Mouse (Mus musculus) cerebellum, adult 11 months (tissue): ENCODE results near the gene Ets1.

ENCODE experiments used
- DNase-seq: peaks from one replicate; pipeline ENCODE4 v3.0.0; 2022

Gene Ets1

GRCm38 (mm10) chr9:32731787-32732186, 95.8 kb downstream of the Ets1 start:
- no peak for DNase-seq

DNA sequence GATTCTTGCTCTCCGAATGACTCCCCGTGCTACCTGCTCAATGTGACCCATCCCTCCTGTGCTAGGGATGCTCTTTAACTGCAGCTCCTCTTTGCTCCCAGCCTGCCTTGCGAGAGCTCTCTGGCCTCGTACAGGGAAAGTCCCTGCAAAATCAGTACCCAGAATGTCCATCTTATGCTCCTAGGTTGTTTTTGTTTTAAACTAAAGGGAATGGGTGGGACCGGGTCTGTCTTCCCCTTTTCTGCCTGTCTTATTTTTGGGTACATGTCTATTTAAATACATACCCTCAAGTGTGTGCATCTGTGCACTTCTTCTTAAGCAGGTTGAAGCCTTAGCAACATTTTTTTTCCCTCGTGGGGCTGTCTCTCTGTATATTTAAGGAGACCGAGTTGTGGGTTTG, 99.0 kb downstream of the Ets1 start:
- no peak for DNase-seq

DNA sequence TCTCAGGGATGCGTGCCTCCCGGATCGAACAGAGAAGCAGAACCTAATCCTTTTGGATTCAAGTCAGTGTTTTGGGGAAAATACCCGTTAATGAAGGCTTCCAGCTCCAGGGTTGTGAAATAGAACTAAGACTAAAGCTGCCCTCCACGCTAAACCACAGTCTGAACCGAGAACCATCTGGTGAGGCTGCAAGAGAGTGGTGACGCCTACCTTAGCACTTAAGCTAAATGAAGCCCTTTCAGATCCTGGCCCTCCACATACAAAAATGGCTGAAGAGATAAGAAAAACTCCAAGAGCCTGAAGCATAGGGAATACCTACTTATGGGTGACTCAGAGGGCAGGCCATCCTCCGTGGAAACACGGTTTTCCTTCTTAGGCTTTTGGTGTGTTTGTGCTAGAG, 100.0 kb downstream of the Ets1 start:
- no peak for DNase-seq

DNA sequence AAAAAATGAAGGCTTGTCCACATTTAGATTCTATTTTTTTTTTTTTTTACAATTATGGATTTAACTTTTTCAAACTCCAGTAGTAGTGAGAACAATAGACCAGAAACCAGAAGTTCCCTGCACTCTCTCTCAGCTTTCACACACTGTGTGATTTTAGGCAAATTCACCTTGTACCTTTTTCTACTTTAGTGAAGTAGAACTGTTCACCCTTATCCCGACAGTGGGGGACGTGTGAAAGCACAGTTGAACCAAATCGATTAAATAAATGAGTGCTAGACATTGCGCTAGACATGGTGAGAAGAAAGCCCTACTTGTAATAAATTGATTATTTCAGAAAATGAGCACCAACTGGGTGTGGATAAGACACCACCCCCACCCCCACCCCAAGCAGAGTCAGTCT, 104.0 kb downstream of the Ets1 start:
- no peak for DNase-seq

- DNase-seq: no peak
These were observed 104.8 kb downstream of the Ets1 start for GRCm38 (mm10) chr9:32740751-32741387.

DNA sequence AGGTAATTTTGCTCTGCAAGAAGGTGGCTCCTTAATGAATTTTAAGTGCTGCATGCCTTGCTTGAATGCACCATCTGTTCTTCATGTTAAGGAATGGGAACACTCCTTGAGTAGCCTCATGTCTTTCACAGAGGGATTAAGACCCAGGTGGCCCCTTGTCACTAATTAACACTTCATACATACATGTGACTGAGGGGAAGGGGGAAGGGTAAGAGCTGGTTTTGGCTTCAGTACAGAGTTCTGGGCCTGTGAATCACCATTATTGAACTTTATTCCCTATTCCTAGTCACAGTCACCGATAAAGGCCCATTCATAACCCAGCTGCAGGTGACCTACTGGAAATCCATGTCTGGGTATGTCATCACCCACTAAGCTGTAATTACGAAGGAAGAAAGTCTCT, 105.7 kb downstream of the Ets1 start:
- no peak for DNase-seq

- DNase-seq: no peak
These were observed 107.1 kb downstream of the Ets1 start for GRCm38 (mm10) chr9:32743157-32743556.

GRCm38 (mm10) chr9:32743642-32744161, 107.7 kb downstream of the Ets1 start:
- DNase-seq: no peak

- no peak for DNase-seq
These were observed 108.3 kb downstream of the Ets1 start for GRCm38 (mm10) chr9:32744288-32744687.

DNA sequence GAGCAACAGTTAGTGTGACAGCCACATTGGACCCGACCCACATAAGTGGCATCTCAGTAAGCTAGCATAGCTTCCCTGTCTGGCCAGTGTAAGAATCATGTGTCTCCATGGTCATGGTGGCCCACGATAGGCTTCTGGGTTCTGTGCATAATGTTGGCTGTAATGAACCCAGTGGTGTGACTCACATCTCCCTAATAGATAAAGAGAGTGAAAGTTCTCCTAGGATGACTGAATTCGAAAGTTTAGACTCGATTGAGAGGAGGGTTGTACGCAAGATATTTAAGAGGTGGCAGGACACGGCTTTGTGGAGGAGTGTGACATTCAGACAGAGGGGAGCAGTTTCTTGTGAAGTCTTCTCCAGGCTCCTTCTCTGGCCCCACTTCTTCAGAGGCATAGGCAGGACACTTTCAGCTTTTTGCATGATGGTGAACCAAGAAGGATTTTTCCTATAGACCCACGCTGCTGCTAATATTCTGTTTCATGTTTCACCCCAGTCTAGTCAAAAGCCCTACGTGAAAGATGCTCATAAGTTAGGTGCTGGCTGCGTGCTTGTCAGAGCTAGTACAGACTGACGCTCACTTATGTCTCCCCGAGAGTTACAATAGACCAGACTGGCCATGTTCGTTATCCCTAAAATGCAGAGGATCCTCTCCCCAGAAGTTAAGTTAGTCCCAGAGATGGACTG, 109.2 kb downstream of the Ets1 start:
- DNase-seq: no peak

DNA sequence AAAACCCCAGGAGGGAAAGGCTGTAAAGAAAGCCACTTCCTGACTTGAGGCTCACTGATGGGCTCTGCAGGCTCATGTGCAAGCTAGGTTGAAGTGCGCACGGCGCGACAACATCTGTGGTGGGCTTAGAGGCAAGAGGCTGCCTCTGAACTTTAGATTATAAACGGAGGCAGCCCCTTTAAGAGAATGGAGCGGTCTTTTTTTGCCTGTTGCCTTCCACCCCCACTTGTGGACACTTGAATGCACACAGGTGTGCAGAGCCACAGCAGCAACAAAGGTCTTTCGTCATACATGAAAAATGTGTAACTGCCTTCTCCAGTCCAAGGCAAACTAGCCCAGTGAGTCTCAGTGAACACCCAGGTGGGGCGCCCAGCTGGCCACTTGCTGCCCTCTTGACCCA, 110.0 kb downstream of the Ets1 start:
- no peak for DNase-seq

DNA sequence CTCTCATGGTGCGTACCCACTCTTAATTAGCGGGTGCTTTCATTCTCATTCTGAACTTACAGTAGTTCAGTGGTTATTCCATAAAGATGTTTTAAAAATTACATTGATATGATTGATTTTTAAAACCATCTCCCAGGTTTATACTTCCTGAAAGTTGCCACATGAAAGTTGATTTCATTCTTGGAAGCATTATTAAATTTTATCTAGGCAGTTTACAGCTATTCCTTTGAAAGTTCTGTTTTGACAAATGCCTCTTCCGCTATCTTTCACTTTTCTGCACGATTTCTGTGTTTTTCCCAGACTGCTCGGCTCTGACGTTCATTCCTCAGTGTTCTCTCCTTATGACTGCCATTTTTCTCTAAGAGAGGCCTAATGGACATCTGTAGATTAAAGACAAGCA, 110.6 kb downstream of the Ets1 start:
- no peak for DNase-seq

- DNase-seq: no peak
These were observed 111.6 kb downstream of the Ets1 start for GRCm38 (mm10) chr9:32747624-32748023.

GRCm38 (mm10) chr9:32748552-32748951, 112.5 kb downstream of the Ets1 start:
- no peak for DNase-seq

DNA sequence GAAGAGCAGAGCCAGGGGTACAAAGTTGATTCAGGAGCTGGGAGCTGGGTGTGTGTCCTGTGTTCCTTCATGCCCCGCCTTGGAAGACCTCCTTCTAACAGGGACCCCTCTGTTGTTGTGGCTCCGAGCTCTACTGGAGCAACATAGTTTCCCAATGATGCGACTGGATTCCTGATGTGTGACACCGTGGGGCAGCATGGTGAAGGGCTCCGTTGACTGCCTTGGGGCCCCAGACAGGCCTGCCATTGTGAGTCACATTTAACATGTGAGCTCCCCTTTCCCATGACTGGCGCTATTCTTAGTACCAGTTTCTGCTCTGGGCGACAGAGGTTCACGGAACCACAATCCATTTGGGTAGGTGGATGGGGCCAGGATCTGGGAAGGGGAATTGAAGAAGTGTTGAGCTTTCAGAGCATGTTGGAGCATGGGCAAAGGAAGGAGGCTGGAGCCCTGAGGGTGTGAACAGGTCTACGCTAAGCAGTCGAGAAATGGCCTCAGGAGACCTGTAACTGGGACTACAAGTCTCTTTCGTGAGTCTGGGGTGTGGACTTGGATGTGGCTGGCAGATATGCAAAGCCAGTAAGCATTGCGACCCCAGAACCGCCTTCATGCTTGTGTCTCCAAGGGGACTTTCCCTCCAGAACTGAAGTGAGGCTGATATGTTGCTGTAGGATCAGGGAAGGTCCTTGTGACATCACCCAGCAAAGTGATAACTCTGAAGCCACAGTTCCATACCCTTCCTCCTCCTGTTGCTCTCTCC, 113.9 kb downstream of the Ets1 start:
- no peak for DNase-seq

- DNase-seq: no peak
These were observed 116.6 kb downstream of the Ets1 start for GRCm38 (mm10) chr9:32752602-32753001.

- DNase-seq: no peak
These were observed 118.3 kb downstream of the Ets1 start for GRCm38 (mm10) chr9:32754311-32754710.

DNA sequence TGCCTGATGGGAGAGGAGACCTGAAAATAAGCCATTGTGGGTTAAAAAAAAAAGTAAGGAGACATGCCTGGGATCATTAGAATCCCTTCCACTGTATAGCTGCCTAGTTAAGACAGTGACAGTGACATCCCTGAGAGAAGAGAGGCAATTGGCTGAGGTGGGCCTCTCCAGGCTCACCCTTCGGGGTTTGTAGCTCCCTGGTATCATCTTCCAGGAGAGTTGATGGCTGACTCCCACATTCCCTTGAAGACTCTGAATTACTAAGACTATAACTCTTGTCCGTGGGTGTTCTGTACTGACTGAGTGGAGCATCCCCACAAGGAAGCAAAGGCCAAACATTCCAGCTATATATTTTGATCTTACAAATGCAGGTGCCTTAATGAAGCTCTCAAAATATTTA, 120.0 kb downstream of the Ets1 start:
- no peak for DNase-seq

- DNase-seq: no peak
These were observed 122.4 kb downstream of the Ets1 start for GRCm38 (mm10) chr9:32758280-32758905.

DNA sequence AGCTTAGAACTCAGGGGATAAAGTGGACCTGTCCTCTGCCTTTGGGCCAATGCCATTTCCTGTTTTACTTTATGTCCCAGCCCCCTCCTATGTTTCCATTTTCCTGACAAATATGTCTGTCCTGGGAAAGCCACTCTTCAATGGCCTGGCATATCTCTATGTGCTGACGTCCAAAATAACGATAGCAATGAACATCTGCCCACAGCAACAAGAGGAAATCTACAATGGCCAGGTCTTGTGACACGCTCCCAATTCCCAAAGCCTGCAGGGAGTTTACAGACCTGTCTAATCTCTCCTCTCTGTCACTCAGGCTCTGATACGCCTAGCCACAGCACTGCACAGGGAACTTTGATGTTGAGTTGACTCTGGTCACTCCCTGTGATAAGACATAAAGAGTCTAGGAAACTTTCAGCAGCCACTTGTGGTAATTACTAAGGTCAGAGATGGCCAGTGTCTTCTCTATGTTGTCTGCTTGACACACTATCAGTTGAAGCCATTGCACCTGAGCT, 124.7 kb downstream of the Ets1 start:
- DNase-seq: no peak

DNA sequence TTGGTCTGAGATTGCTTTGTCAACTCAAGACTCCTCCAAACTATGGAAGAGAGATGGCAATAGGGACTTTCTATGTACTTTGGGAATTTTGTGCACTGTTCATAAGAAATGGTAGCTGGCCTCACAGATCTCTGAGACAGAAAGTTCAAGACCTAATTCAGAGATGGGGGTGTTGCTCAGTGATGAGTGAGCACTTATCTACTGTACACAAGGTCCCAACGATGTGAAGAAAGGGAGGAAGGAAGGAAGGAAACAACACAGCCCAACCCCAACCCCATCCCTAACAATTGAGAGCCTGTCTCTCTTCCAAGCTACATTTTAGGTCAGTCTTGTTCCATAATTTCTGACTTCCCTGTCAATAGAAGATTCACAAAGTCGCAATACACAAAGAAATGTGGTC, 125.3 kb downstream of the Ets1 start:
- no peak for DNase-seq

DNA sequence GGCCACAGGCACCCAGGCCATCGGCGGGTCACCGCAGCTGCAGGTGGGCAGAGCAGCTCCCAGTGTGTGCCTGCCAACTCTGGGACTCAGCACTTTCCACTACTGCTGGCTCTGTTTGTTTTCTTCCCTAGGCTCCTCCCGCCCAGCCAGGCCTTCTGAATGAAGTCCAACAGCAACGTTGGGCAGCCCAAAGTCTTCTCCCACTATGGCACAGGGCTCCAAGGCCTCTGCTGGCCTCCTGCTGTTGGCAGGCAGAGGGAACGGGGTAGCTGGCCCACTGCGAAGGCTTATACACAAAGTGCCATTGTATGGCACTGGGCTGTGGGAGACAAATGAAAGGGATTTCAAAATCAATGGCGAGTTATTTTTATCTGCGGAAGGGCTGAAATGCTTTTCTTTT, 128.4 kb downstream of the Ets1 start:
- no peak for DNase-seq

DNA sequence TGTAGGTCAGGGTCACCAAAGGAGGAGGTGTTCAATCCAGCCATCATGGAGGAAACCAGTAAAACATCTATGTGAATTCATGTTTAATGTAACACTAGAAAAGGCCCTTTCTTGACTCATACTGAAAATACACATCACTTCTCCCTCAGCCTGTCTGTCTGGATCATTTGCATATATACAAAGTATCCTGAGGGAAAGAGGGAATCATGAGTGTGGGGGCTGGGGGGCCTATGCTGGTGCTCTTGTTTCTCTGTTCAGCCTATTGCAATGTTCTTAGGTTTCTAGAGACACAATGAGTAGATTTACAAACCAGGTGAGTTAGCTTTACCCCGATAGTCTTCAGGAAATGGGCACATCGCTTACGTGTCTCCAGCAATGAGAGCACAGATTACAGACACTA, 129.1 kb downstream of the Ets1 start:
- no peak for DNase-seq
